Mouse (Mus musculus): ENCODE results near the gene Map4k3.

The Map4k3 gene

DNA sequence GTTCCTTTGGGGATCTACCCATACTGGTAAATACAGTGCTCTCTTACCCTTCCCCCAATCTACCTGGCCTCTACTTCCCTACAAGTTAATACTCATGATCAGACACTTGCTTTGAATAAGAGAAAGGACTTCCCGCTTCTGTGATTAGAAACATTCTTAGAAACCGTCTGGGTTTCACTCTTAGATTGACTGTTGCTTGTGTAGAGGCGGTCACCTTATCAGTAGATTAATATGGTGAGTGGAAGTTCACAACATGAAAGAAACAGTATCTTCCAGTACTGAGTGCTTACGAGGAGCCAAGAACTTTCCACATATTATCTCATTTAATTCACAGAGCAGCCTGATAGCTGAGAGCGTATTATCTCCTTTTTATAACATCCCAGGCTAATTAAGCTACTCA, 1.5 kb upstream of the Map4k3 start:
- no peak for DNase-seq (ENCODE audit: low read depth, low spot score)

DNA sequence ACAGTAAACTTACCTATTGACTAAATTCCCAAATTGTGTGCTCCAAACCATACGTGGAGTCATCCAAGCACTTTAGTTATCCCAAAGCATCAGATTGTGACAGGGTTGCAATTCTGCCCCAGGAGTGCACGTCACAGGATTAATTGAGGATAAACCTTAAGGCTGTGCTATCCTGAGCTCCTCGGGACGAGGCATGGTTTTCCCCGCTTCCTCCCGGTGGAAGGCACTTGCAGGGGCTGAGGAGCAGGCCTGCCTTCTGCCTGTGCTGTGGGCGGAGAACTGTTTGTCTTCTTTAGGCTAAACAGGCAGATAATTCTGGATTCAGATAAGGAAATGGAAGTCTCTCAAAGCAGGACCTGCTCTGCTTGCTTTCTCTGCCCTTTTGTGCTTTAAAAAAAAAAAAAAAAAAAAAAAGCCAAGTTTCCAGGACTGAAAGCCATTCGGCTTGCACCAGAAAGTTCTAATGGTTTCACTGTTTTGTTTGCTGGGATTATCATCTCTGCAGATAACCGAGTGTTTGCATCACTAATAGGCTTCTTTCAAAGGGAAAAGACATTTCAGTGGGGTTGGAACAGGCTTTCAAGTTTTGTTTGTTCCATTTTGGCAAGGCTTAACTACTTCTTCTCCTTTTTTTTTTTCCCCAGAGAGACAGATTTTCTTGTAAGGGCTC, 930 bp upstream of the Map4k3 start:
- peak; percentile 57 for DNase-seq (ENCODE audit: low read depth, low spot score)

DNA sequence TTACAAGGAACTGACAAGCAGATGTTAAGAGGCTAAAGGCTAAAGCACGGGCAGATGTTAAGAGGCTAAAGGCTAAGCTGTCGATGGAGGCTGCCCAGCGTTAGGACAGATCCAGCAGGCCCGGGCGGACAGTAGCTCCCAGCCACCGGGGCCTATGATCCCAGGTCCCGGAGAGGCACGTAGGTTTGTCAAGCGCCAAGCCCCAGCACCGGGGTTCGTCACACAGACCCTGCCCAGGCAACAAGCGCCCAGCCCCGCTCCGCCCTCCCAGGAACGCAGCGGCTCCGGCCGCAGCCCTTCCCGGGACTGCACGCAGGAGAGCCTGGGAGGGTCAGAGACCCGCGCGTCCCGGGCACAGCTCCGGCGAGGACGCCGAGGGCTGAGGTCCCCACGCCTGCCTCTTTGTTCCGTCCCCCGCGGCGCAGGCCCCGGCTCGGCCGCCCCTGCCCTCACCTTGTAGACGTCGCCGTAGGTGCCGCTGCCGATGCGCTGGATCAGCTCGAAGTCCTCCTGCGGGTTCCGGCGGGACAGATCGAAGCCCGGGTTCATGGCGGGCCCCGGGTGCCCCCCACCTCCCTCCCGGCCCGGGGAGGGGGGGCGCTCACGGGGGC, 839 bp downstream of the Map4k3 start:
- peak; percentile 61 for DNase-seq (ENCODE audit: low read depth, low spot score)

- peak; percentile 77 for DNase-seq (ENCODE audit: low read depth, low spot score)
These were observed 1.5 kb downstream of the Map4k3 start for GRCm38 (mm10) chr17:80726821-80727220.

- DNase-seq (ENCODE audit: low read depth, low spot score) = no peak
These were observed 5.2 kb downstream of the Map4k3 start for GRCm38 (mm10) chr17:80723092-80723491.

GRCm38 (mm10) chr17:80721670-80722069, 6.6 kb downstream of the Map4k3 start:
- peak; percentile 65 for DNase-seq (ENCODE audit: low read depth, low spot score)

GRCm38 (mm10) chr17:80719309-80719708, 9.0 kb downstream of the Map4k3 start:
- no peak for DNase-seq (ENCODE audit: low read depth, low spot score)

GRCm38 (mm10) chr17:80718243-80718642, 10.0 kb downstream of the Map4k3 start:
- DNase-seq (ENCODE audit: low read depth, low spot score) = no peak

DNA sequence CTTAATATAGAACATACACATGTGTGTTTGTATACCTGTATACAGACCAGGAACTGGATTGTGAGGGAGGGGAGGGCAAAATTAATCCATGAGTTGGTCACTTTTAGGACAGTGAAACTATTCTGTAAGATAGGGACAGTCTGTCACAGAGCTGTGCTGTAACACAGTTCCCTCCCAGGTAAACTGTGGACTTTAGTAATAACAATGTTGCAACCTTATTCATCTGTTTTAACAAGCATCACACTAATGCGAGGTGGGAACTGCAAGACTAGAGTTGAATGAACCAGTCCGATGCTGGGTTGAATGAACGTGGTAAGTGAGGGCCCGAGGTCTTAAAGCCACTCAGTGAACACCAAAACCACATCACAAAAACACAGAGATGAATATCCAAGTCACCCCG, 14.7 kb downstream of the Map4k3 start:
- DNase-seq (ENCODE audit: low read depth, low spot score) = no peak

DNA sequence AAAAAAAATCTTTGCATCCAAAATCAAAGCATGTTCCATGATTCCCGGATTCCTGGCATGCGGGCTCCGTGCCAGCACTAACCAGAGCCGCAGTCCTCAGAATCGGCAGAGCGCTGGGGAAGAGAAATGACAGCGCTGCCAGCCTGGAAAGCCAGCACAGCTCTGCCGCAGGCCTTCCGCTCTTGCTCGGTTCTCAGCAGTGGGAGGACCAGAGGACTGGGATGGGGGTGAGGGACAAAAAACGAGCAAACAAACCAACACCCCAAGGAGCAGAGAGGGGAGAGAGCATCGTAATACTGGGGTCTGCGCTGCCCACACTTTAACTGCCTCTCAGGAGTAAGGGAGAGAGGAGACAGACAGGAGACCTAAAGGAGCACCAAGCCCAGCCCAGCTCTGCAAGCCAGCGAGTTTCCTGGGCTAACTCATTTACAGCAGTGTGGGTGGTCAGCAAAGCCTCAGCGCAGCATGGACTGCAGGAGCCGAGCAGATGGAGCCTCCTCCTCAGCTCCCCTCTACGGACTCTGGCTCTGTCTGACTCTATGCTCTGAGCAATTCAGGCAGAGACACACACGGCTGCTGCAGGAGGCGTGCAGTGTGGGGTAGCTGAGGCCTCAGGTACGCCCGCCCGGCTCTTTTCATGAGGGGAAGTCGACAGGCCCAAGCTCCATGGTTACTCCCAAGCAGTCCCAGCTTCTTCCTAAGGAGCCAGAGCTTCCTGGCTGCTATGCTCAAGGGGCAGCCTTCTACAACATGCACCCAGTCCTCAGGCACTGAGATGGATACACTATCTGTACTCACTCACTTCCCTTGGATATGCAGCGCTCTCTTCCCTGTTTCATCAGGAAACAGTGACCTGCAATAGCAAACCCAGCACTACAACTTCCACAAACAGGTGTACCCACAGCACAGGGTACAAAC, 18.1 kb downstream of the Map4k3 start:
- peak; percentile 93 for DNase-seq (ENCODE audit: low read depth, low spot score)

- DNase-seq (ENCODE audit: low read depth, low spot score) = no peak
These were observed 19.5 kb downstream of the Map4k3 start for GRCm38 (mm10) chr17:80708803-80709202.

GRCm38 (mm10) chr17:80707176-80707575, 21.1 kb downstream of the Map4k3 start:
- peak; percentile 83 for DNase-seq (ENCODE audit: low read depth, low spot score)

DNA sequence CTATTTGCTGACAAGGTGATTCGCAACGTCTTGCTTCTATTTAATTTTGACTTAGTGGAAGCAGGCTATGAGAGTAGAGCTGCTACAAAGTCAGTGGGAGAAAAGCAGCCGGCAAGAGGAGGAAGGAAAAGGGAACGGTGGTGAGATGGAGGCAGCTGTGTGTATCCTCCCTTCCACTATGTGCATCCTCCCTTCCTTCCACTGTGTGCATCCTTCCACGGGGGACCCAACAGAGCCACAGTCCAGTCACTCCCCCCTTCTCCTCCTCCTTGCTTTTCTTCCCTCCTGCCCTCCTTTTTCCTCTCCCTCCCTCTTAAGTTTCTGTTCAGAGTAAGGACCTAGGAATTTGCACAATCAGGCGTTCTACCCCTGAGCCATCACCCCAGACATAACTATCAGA, 21.7 kb downstream of the Map4k3 start:
- no peak for DNase-seq (ENCODE audit: low read depth, low spot score)

DNA sequence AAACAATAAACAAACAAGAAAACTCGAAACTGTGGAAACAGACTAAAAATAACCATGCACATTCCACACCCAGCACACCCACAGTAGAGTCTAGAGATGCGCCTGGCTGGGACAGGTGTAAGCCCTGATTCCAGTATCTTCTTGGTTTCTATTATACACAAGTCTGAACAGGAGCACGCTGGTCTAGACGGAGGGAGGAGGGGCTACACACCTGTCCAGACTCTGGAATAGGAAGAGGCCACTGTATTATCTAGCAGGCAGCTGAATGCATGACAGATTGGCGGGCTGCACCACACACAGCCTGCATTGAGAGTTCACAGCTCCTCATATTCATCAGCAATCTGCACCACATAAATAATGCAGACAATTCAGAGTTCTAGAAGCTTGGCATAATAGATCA, 26.6 kb downstream of the Map4k3 start:
- DNase-seq (ENCODE audit: low read depth, low spot score) = no peak

DNA sequence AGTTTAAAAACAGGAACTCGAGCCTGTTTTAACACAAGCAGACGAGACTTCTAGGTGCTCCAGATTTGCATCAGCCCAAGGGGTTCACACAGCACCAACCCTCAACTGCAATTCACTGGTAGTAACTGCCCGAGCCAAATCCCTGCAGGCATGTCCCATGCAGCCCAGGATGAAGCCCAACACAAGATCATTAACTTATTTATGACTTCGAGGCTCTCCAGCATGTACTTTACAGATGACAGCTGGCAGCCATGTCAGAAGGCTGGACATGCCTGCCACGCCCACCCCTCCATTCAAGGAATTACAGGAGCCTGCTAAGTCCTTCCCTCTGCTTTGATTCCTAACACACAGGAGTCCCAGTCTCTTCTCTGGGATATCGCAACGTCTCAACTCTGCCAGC, 29.4 kb downstream of the Map4k3 start:
- DNase-seq (ENCODE audit: low read depth, low spot score) = no peak

DNA sequence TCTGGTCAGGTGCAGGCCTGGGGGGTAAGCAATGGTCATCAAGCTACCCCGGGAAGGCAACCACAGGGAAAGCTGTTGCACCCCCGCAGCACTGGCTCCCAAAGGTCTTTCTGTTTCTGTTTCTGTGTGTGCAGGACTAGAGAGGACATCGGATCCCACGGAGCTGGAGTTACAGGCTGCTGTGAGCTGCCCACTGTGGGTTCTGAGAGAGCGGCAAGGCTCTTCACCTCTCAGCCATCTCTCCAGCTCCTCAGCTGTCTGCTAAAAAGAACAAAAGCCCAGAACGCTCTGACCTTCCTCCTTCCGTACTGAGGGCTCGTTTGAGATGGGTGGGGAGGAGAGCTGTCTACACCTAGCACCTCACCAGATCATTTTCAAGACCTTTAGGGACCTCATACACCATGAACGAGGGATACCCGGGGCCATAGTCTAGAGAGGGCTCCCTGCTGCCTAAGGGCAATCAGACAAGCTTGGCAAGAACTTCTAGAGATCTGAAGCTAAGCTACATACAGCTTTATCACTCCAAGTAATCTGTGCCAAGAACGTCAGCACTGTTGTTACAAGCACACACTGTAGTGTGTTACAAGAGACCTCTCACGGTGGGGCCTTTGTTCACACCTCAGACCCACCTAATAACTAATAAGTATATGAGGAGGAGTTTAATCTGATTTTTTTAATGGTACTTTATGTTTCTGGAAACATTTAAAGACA, 29.9 kb downstream of the Map4k3 start:
- DNase-seq (ENCODE audit: low read depth, low spot score) = no peak

GRCm38 (mm10) chr17:80696956-80697355, 31.3 kb downstream of the Map4k3 start:
- no peak for DNase-seq (ENCODE audit: low read depth, low spot score)

GRCm38 (mm10) chr17:80696210-80696609, 32.1 kb downstream of the Map4k3 start:
- no peak for DNase-seq (ENCODE audit: low read depth, low spot score)

GRCm38 (mm10) chr17:80693707-80694106, 34.6 kb downstream of the Map4k3 start:
- DNase-seq (ENCODE audit: low read depth, low spot score) = no peak

DNA sequence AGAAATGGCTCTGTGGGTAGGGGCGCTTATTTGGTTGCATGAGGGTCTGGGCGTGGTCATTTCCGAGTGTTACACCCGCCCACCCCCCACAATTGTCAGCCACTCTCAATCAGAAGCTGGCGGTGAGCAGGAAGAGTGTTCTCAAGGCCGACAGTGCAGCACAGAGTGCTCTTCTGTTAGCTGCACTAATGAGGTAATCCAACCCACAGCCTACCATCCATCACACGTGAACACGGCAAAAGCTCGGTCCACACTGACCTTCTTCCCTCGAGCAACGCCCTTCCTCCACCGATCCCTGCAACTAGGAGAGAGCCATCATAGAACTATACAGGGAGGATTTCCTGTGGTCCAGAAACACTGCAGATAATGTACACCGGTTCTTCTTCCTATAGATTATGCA, 36.1 kb downstream of the Map4k3 start:
- DNase-seq (ENCODE audit: low read depth, low spot score) = no peak

DNA sequence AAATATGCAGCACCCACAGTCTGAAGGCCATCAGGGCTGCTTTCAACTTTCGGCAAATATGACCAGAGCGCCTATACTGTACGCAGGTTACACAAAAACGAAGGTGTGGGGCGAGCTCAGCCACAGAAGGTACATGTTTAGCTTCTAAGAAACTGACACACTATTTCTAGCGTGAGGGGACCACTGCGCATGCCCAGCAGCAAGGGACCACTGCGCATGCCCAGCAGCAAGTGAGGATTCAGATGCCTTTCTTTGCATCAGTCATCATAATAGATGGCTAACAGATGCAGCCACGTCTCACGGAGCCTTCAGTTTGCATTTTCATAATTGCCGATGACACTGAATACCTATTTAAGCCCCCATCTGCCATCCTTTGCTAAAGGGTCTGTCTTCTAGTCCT, 39.6 kb downstream of the Map4k3 start:
- DNase-seq (ENCODE audit: low read depth, low spot score) = no peak

- no peak for DNase-seq (ENCODE audit: low read depth, low spot score)
These were observed 42.2 kb downstream of the Map4k3 start for GRCm38 (mm10) chr17:80686066-80686465.
